ENCODE assay signal across 19 mouse cellular contexts in the genomic region with DNA sequence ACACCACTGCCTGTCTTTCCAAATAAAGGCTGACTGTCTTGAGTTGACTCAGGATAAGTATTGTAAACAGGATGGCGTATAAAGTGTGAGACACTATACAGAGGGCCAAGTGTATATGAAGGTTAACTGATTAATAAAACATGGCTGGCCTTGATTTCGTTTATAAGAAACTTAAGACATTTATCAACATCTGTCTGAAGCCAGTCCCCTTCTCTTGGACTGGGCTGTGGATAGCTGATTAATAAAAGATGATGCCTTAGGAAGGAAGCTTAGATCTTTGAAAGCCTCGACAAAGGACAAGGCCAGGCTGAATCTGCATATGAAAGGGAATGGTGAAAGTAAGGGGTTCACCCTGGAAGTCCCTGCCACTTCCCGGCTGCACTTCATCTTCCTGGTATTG.
DNase-seq lines count a peak whose midpoint lies in the region; ATAC-seq and TF ChIP-seq lines count a peak whose summit lies in the region.
"Had no signal": no experiment of that assay in that cellular context is flagged by ENCODE, and none has a peak within 500 bp of the region (broad histone marks: within the 10 kb centered on the region; RNA-seq: fewer than 3 reads in every experiment).

No protein-coding gene starts in this region.

- H3K27me3 ChIP-seq in heart, embryonic 15.5 days = no peaks in the 10 kb centered on the region
- H3K27me3 ChIP-seq: embryonic facial prominence, embryonic 15.5 days; hindbrain, embryonic 13.5 days; limb, embryonic 15.5 days; neural tube, embryonic 13.5 days had no signal

- H3K4me1 ChIP-seq in heart, embryonic 15.5 days (replicated peaks) = no peaks in the 10 kb centered on the region
- H3K4me1 ChIP-seq: hindbrain, embryonic 13.5 days; neural tube, embryonic 13.5 days had no signal

- H3K4me2 ChIP-seq in heart, embryonic 15.5 days = no peak overlapping the region
- H3K4me2 ChIP-seq: embryonic facial prominence, embryonic 15.5 days; hindbrain, embryonic 13.5 days; limb, embryonic 15.5 days; neural tube, embryonic 13.5 days had no signal

- no peak for ATAC-seq in heart, embryonic 15.5 days (replicated peaks; ENCODE audit: insufficient number of reproducible peaks, insufficient read depth, low FRiP score, low read depth)
- ATAC-seq: liver, postnatal 0 days had no signal

- H3K27ac ChIP-seq in heart, embryonic 15.5 days = peak overlapping the region; percentile 38; the same call in 1 of the 2 replicates
- no peak overlapping the region for H3K27ac ChIP-seq in left cerebral cortex, adult 2 months
- H3K27ac ChIP-seq: embryonic facial prominence, embryonic 15.5 days; hindbrain, embryonic 13.5 days; limb, embryonic 15.5 days; neural tube, embryonic 13.5 days had no signal

- intact Hi-C loops in left cerebral cortex, adult 2 months (cut with DNase I) = no loop called here

- H3K9me3 ChIP-seq in heart, embryonic 15.5 days (replicated peaks) = no peaks in the 10 kb centered on the region
- H3K9me3 ChIP-seq: embryonic facial prominence, embryonic 15.5 days; hindbrain, embryonic 13.5 days; limb, embryonic 15.5 days; neural tube, embryonic 13.5 days had no signal

- H3K9ac ChIP-seq in heart, embryonic 15.5 days = no peak overlapping the region
- H3K9ac ChIP-seq: embryonic facial prominence, embryonic 15.5 days; hindbrain, embryonic 13.5 days; limb, embryonic 15.5 days; liver, postnatal 0 days; neural tube, embryonic 13.5 days had no signal

- WGBS in heart, embryonic 15.5 days = 41% methylated on average over 4 of the region's 4 CpGs

- no peak overlapping the region for H3K4me3 ChIP-seq in heart, embryonic 15.5 days
- no peak overlapping the region for H3K4me3 ChIP-seq in left cerebral cortex, adult 2 months
- H3K4me3 ChIP-seq: embryonic facial prominence, embryonic 15.5 days; hindbrain, embryonic 13.5 days; limb, embryonic 15.5 days; neural tube, embryonic 13.5 days had no signal

- TF ChIP-seq CTCF in left cerebral cortex, adult 2 months (IDR thresholded peaks at IDR 0.05) = no peak

- H3K36me3 ChIP-seq in heart, embryonic 15.5 days = no peaks in the 10 kb centered on the region
- H3K36me3 ChIP-seq: embryonic facial prominence, embryonic 15.5 days; hindbrain, embryonic 13.5 days; limb, embryonic 15.5 days; neural tube, embryonic 13.5 days had no signal

- DNase-seq in heart, adult 8-10 months (ENCODE audit: low spot score) = no peak
- DNase-seq in ES-CJ7 (ENCODE audit: low read depth, low spot score) = peak; percentile 86
- DNase-seq in R1 (ENCODE audit: low read depth, low spot score) = peak; percentile 81
- peak; percentile 30 for DNase-seq in mesoderm, embryonic 11.5 days (ENCODE audit: low read depth, low spot score)
- no peak for DNase-seq in left cerebral cortex, adult 2 months (ENCODE audit: extremely low spot score in 1 of 2, low spot score in 2 of 2)
- no peak for DNase-seq in adrenal gland, postnatal 36 days
- DNase-seq: adrenal gland, postnatal 25 days; cerebellum, postnatal 10 days; gastrocnemius, postnatal 36 days; kidney, adult 11 months; kidney, postnatal 10 days; layer of hippocampus, adult 9-11 months; liver, postnatal 0 days; thymus, adult 18-20 months had no signal

Comparison
In these comparisons a context has a peak if more than half of its experiments do, and no peak if none do; other contexts are left out.
1. DNase-seq: peak in ES-CJ7 (single experiment), R1 (single experiment) and mesoderm, embryonic 11.5 days (single experiment); none in heart, adult 8-10 months (single experiment), left cerebral cortex, adult 2 months (0 of 2) and adrenal gland, postnatal 36 days (0 of 2).